Mouse (Mus musculus): ENCODE results near the gene Slc25a27. TPM values are rescaled to one million over a fixed set of nuclear protein-coding genes. Genes with fewer than 3 reads are reported as not detected.

Slc25a27 gene
- polyA plus RNA-seq, 1 experiment from 2014 or later = 20.2 TPM

- ATAC-seq (ENCODE audit: insufficient read depth, low FRiP score) = no peak
- Histone ChIP-seq H3K4me1 (ENCODE audit: control insufficient read depth, insufficient read depth, low read length) (no peaks in the 10 kb centered on the region), H3K9ac (ENCODE audit: low read length) (no peak overlapping the region), H3K36me3 (ENCODE audit: control insufficient read depth, insufficient read depth, low read length) (no peaks in the 10 kb centered on the region), H3K4me3 (replicated peaks; ENCODE audit: low read length) (no peak overlapping the region), H3K9me3 (replicated peaks; ENCODE audit: control insufficient read depth, low read length) (no peaks in the 10 kb centered on the region), H3K4me2 (ENCODE audit: low read depth, low read length) (no peak overlapping the region), H3K27me3 (ENCODE audit: control insufficient read depth, insufficient read depth, low read length) (no peaks in the 10 kb centered on the region), H3K27ac (ENCODE audit: low read length) (no peak overlapping the region)
- 57% methylated on average over 4 of the region's 4 CpGs for WGBS
Observed at GRCm38 (mm10) chr17:43598706-43599105, 68.3 kb downstream of the Slc25a27 start.

- H3K4me3 ChIP-seq (replicated peaks; ENCODE audit: low read length) = no peak overlapping the region
- H3K27ac ChIP-seq (ENCODE audit: low read length) = no peak overlapping the region
- no peak for ATAC-seq (ENCODE audit: insufficient read depth, low FRiP score)
- no peaks in the 10 kb centered on the region for H3K9me3 ChIP-seq (replicated peaks; ENCODE audit: control insufficient read depth, low read length)
- H3K4me1 ChIP-seq (ENCODE audit: control insufficient read depth, insufficient read depth, low read length) = no peaks in the 10 kb centered on the region
- H3K36me3 ChIP-seq (ENCODE audit: control insufficient read depth, insufficient read depth, low read length) = no peaks in the 10 kb centered on the region
- H3K9ac ChIP-seq (ENCODE audit: low read length) = no peak overlapping the region
- WGBS = 97% methylated on average over 2 of the region's 2 CpGs
- no peaks in the 10 kb centered on the region for H3K27me3 ChIP-seq (ENCODE audit: control insufficient read depth, insufficient read depth, low read length)
- no peak overlapping the region for H3K4me2 ChIP-seq (ENCODE audit: low read depth, low read length)
Observed at GRCm38 (mm10) chr17:43597742-43598141, 69.3 kb downstream of the Slc25a27 start.

GRCm38 (mm10) chr17:43592296-43593291 lies 74.4 kb downstream of the Slc25a27 start:
- Histone ChIP-seq H3K27me3 (ENCODE audit: control insufficient read depth, insufficient read depth, low read length) (no peaks in the 10 kb centered on the region), H3K9me3 (replicated peaks; ENCODE audit: control insufficient read depth, low read length) (no peaks in the 10 kb centered on the region), H3K27ac (ENCODE audit: low read length) (no peak overlapping the region), H3K4me3 (replicated peaks; ENCODE audit: low read length) (no peak overlapping the region), H3K4me1 (ENCODE audit: control insufficient read depth, insufficient read depth, low read length) (no peaks in the 10 kb centered on the region), H3K4me2 (ENCODE audit: low read depth, low read length) (no peak overlapping the region), H3K36me3 (ENCODE audit: control insufficient read depth, insufficient read depth, low read length) (no peaks in the 10 kb centered on the region), H3K9ac (ENCODE audit: low read length) (no peak overlapping the region)
- WGBS = 72% methylated on average over 21 of the region's 21 CpGs
- no peak for ATAC-seq (ENCODE audit: insufficient read depth, low FRiP score)

Other genes with a start within 250 kb of the Slc25a27 start
- 2.8 and 3.3 TPM in 2 replicates for gene Mep1a, start 164.4 kb downstream of the Slc25a27 start, polyA plus RNA-seq (2015; fragmentation: Nextera tagmentation; extraction: Ambion mirVana)
- not detected in 2 replicates for gene Ankrd66, start 123.6 kb downstream of the Slc25a27 start, polyA plus RNA-seq (2015; fragmentation: Nextera tagmentation; extraction: Ambion mirVana)
- 9.8 and 12.5 TPM in 2 replicates for gene Pla2g7, start 99.1 kb downstream of the Slc25a27 start, polyA plus RNA-seq (2015; fragmentation: Nextera tagmentation; extraction: Ambion mirVana)
- gene Tdrd6, start 36.9 kb downstream of the Slc25a27 start, polyA plus RNA-seq (2015; fragmentation: Nextera tagmentation; extraction: Ambion mirVana) = 0.14 TPM in 1 of 2 replicates, not detected in the other
- 26.3 and 28.0 TPM in 2 replicates for gene Cyp39a1, start 211 bp upstream of the Slc25a27 start, polyA plus RNA-seq (2015; fragmentation: Nextera tagmentation; extraction: Ambion mirVana)
- gene Rcan2, start 134.1 kb upstream of the Slc25a27 start, polyA plus RNA-seq (2015; fragmentation: Nextera tagmentation; extraction: Ambion mirVana) = 11.5 and 12.0 TPM in 2 replicates